Mouse (Mus musculus): ENCODE measurements at regions not wholly inside any gene's neighbourhood (a gene's known extent, or its start where the extent isn't known, plus 50 kb on each side); places are given as distances from the start of the nearest gene placed in this dataset.

DNA sequence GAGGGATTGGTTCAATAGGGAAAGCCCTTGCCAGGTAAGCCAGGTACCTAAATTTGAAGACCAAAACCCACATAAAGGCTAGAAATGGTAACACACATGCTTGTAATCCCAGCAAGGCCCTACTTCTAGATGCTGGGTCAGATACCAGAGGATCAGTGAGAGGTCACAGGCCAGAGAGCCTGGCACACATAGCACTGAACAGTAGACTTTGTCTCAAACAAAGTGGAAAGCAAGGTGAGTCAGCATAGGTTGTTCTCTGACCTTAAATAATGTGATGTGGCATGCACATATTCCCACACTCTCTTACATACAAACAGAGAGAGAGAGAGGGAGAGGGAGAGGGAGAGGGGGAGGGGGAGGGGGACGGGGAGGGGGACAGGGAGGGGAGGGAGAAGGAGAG is 100.3 kb upstream of the Cadm1 start:
- TF ChIP-seq FLI1 (IDR thresholded peaks at IDR 0.05; ENCODE audit: low read length), result no peak
- no peak for TF ChIP-seq GATA1 (IDR thresholded peaks at IDR 0.05; ENCODE audit: borderline replicate concordance, low read length)
